Mouse (Mus musculus) bone marrow, adult 2 months (tissue): ENCODE measurements at regions not wholly inside any gene's neighbourhood (a gene's known extent, or its start where the extent isn't known, plus 50 kb on each side); places are given as distances from the start of the nearest gene placed in this dataset.

ENCODE experiments used
- CTCF ChIP-seq: fragments of 200-500 bp; IDR thresholded peaks from 2 replicates; pipeline ENCODE4 v1.5.1; 2011; ENCODE audit warnings: low read length, control low read depth; ENCODE audit not compliant: control insufficient read depth, insufficient read depth
- POLR2A ChIP-seq: fragments of 200-500 bp; IDR thresholded peaks from 2 replicates; pipeline ENCODE4 v1.6.1; 2011; ENCODE audit warnings: low read depth, mild to moderate bottlenecking, control low read depth, low read length, borderline replicate concordance; ENCODE audit not compliant: control insufficient read depth

GRCm38 (mm10) chr12:26972495-26973113 is 369.8 kb downstream of the Sox11 start:
- TF ChIP-seq CTCF (no peak), POLR2A (no peak)
